Mouse (Mus musculus) megakaryocyte progenitor cell, adult 5-6 weeks (primary cell): ENCODE data around the gene Actg1. TPM values are rescaled to one million over a fixed set of nuclear protein-coding genes. Genes with fewer than 3 reads are reported as not detected.
"Not testable (repeated sequence)": the region's sequence is repeated elsewhere in the genome, so short reads cannot be mapped to it uniquely, and the experiment has no call there.

ENCODE experiments used
- ATAC-seq: replicated peaks from 2 replicates; pipeline ENCODE4 v1.8.0; 2016; ENCODE audit warnings: mild to moderate bottlenecking, moderate TSS enrichment, inconsistent platforms; ENCODE audit not compliant: poor library complexity
- total RNA-seq, 2 experiments: library from RNA; stranded (forward) in 1 of 2; stranded (reverse) in 1 of 2; fragments of 157-497, 149-512 nt in 1 of 2; fragments of 200-1000 nt in 1 of 2; gene quantifications; 2 replicates each; pipeline versions ENCODE4 v1.2.3 to v1.2.4; 2015 to 2017

The Actg1 gene
- total RNA-seq, 2 experiments from 2014 or later: 844 to 1,607 TPM

- no peak for ATAC-seq
These were observed 1.0 kb downstream of the Actg1 start for GRCm38 (mm10) chr11:120347301-120347700.

GRCm38 (mm10) chr11:120346383-120347034, 1.8 kb downstream of the Actg1 start:
- not testable (repeated sequence) for ATAC-seq

GRCm38 (mm10) chr11:120345067-120345681, 3.2 kb downstream of the Actg1 start:
- ATAC-seq: no peak

GRCm38 (mm10) chr11:120344310-120344920, 3.9 kb downstream of the Actg1 start:
- no peak for ATAC-seq

GRCm38 (mm10) chr11:120343519-120344309, 4.6 kb downstream of the Actg1 start:
- ATAC-seq: no peak

GRCm38 (mm10) chr11:120342656-120343160, 5.6 kb downstream of the Actg1 start:
- ATAC-seq: no peak

GRCm38 (mm10) chr11:120341661-120342060, 6.7 kb downstream of the Actg1 start:
- no peak for ATAC-seq

GRCm38 (mm10) chr11:120339978-120340513, 8.3 kb downstream of the Actg1 start:
- peak; percentile 79 for ATAC-seq

- no peak for ATAC-seq
These were observed 9.6 kb downstream of the Actg1 start for GRCm38 (mm10) chr11:120338786-120339185.

- no peak for ATAC-seq
These were observed 10.9 kb downstream of the Actg1 start for GRCm38 (mm10) chr11:120337447-120337846.

GRCm38 (mm10) chr11:120335431-120336021, 12.8 kb downstream of the Actg1 start:
- no peak for ATAC-seq

- no peak for ATAC-seq
These were observed 28.2 kb downstream of the Actg1 start for GRCm38 (mm10) chr11:120320156-120320555.

- ATAC-seq: no peak
These were observed 29.0 kb downstream of the Actg1 start for GRCm38 (mm10) chr11:120319310-120319709.

- no peak for ATAC-seq
These were observed 30.9 kb downstream of the Actg1 start for GRCm38 (mm10) chr11:120317456-120317855.

- peak; percentile 27; the same call in 1 of the 2 replicates for ATAC-seq
These were observed 31.6 kb downstream of the Actg1 start for GRCm38 (mm10) chr11:120316690-120317254.

- ATAC-seq: peak; percentile 95
These were observed 32.3 kb downstream of the Actg1 start for GRCm38 (mm10) chr11:120315832-120316689.

GRCm38 (mm10) chr11:120315416-120315761, 33.0 kb downstream of the Actg1 start:
- ATAC-seq: peak; percentile 5; the same call in 1 of the 2 replicates

- ATAC-seq: no peak
These were observed 33.5 kb downstream of the Actg1 start for GRCm38 (mm10) chr11:120314721-120315415.
